Mouse (Mus musculus): ENCODE measurements around the gene Olfr1418.

GRCm38 (mm10) chr19:11807251-11807650 lies 53.6 kb downstream of the Olfr1418 start:
- no peak for TF ChIP-seq EP300 (IDR thresholded peaks at IDR 0.05; ENCODE audit: low read depth)
- no peak for TF ChIP-seq CTCF (IDR thresholded peaks at IDR 0.05; ENCODE audit: low read depth)
